15 mouse cellular contexts compared by ENCODE assay signal in genomic region chr2:120017599-120017998, GRCm38 (mm10).
"Had no signal": no experiment of that assay in that cellular context is flagged by ENCODE, and none has a peak within 500 bp of the region (broad histone marks: within the 10 kb centered on the region; RNA-seq: fewer than 3 reads in every experiment).

No protein-coding gene starts in this region.

- H3K9me3 ChIP-seq: limb, embryonic 15.5 days; liver, embryonic 12.5 days; midbrain, embryonic 10.5 days; midbrain, embryonic 15.5 days; neural tube, embryonic 13.5 days had no signal

- H3K4me1 ChIP-seq: limb, embryonic 15.5 days; midbrain, embryonic 10.5 days; midbrain, embryonic 15.5 days; neural tube, embryonic 13.5 days had no signal

- DNase-seq: kidney, adult 8-10 months; layer of hippocampus, adult 9-11 months; layer of hippocampus, postnatal 36 days; retina, postnatal 1 day; right cerebral cortex, postnatal 4 days; spleen, adult 18-20 months; thymus, adult 18-20 months; thymus, postnatal 14 days had no signal

- H3K27me3 ChIP-seq: limb, embryonic 15.5 days; liver, embryonic 12.5 days; midbrain, embryonic 15.5 days; neural tube, embryonic 13.5 days had no signal

- H3K27ac ChIP-seq: hindbrain, embryonic 14.5 days; limb, embryonic 15.5 days; liver, embryonic 12.5 days; midbrain, embryonic 10.5 days; midbrain, embryonic 15.5 days; neural tube, embryonic 13.5 days had no signal

- H3K9ac ChIP-seq: hindbrain, embryonic 14.5 days; limb, embryonic 15.5 days; liver, embryonic 12.5 days; midbrain, embryonic 15.5 days; neural tube, embryonic 13.5 days had no signal

- ATAC-seq: intestine, postnatal 0 days; midbrain, embryonic 15.5 days had no signal

- H3K4me2 ChIP-seq: hindbrain, embryonic 14.5 days; limb, embryonic 15.5 days; liver, embryonic 12.5 days; midbrain, embryonic 15.5 days; neural tube, embryonic 13.5 days had no signal

- H3K4me3 ChIP-seq: limb, embryonic 15.5 days; liver, embryonic 12.5 days; midbrain, embryonic 10.5 days; midbrain, embryonic 15.5 days; neural tube, embryonic 13.5 days had no signal
